In genomic region chr1:131002561-131002960, GRCm38 (mm10) we compare ENCODE assay signal across 25 mouse cellular contexts. TPM values are rescaled to one million over a fixed set of nuclear protein-coding genes. Genes with fewer than 3 reads are reported as not detected.
DNase-seq lines count a peak whose midpoint lies in the region; ATAC-seq and TF ChIP-seq lines count a peak whose summit lies in the region.
"Had no signal": no experiment of that assay in that cellular context is flagged by ENCODE, and none has a peak within 500 bp of the region (broad histone marks: within the 10 kb centered on the region; RNA-seq: fewer than 3 reads in every experiment).

No protein-coding gene starts in this region.

- H3K4me1 ChIP-seq in heart, embryonic 11.5 days (ENCODE audit: control insufficient read depth, insufficient read depth, low read length): 0 out of 2 replicates have a peak, but pooled peaks cover 6% of the 10 kb centered on the region
- no peaks in the 10 kb centered on the region for H3K4me1 ChIP-seq in heart, adult 2 months (ENCODE audit: control insufficient read depth, insufficient read depth, low read length)
- H3K4me1 ChIP-seq in heart, embryonic 13.5 days: peaks cover 9% of the 10 kb centered on the region; the same call in 1 of the 2 replicates
- H3K4me1 ChIP-seq in midbrain, embryonic 11.5 days (ENCODE audit: control insufficient read depth, insufficient read depth, low read length): no peaks in the 10 kb centered on the region
- H3K4me1 ChIP-seq in midbrain, embryonic 14.5 days (ENCODE audit: control insufficient read depth, insufficient read depth, low read length): no peaks in the 10 kb centered on the region
- H3K4me1 ChIP-seq in CH12.LX (ENCODE audit: control insufficient read depth in 1 of 2, insufficient read depth in 2 of 2): peaks cover 49 to 72% of the 10 kb centered on the region in 2 experiments

- in situ Hi-C loops in CH12.LX (cut with MboI; ENCODE audit: low pct_ligation_motif_present, low pct_unique_long_range_greater_than_20kb, low sequenced_read_pairs): no loop called here

- no peaks in the 10 kb centered on the region for H3K9me3 ChIP-seq in heart, embryonic 11.5 days (replicated peaks; ENCODE audit: control insufficient read depth, low read length)
- H3K9me3 ChIP-seq in heart, embryonic 13.5 days: no peaks in the 10 kb centered on the region
- H3K9me3 ChIP-seq in midbrain, embryonic 11.5 days (ENCODE audit: control insufficient read depth, low read length): no peaks in the 10 kb centered on the region
- H3K9me3 ChIP-seq in midbrain, embryonic 14.5 days (ENCODE audit: control insufficient read depth, low read length): no peaks in the 10 kb centered on the region
- H3K9me3 ChIP-seq in CH12.LX (replicated peaks; ENCODE audit: low read length): peaks cover 5% of the 10 kb centered on the region
- H3K9me3 ChIP-seq: G1E had no signal

- H3K27ac ChIP-seq in heart, embryonic 11.5 days (ENCODE audit: low read depth, low read length): peak overlapping the region; percentile 69; the same call in 1 of the 2 replicates
- H3K27ac ChIP-seq in heart, adult 2 months: no peak overlapping the region
- H3K27ac ChIP-seq in heart, embryonic 13.5 days (replicated peaks): peak overlapping the region; percentile 74; the same call in 1 of the 2 replicates
- H3K27ac ChIP-seq in midbrain, embryonic 11.5 days (ENCODE audit: low read depth, low read length): no peak overlapping the region
- no peak overlapping the region for H3K27ac ChIP-seq in midbrain, embryonic 14.5 days (replicated peaks; ENCODE audit: low read depth, low read length)
- peak overlapping the region; percentile 94 for H3K27ac ChIP-seq in CH12.LX (ENCODE audit: insufficient read depth, low read depth)

- H3K4me2 ChIP-seq in heart, embryonic 11.5 days: no peak overlapping the region
- no peak overlapping the region for H3K4me2 ChIP-seq in heart, embryonic 13.5 days
- H3K4me2 ChIP-seq in midbrain, embryonic 11.5 days: no peak overlapping the region
- H3K4me2 ChIP-seq in midbrain, embryonic 14.5 days (ENCODE audit: low read length): no peak overlapping the region
- H3K4me2 ChIP-seq in CH12.LX (ENCODE audit: insufficient read depth, low read depth, poor library complexity, severe bottlenecking): peak overlapping the region; percentile 99

- TF ChIP-seq EP300 in heart, adult 2 months (IDR thresholded peaks at IDR 0.05; ENCODE audit: insufficient read depth, low read depth, low read length): no peak
- no peak for TF ChIP-seq EP300 in CH12.LX (IDR thresholded peaks at IDR 0.05; ENCODE audit: low read length)

- no peaks in the 10 kb centered on the region for H3K79me2 ChIP-seq in heart, adult 2 months (replicated peaks; ENCODE audit: control insufficient read depth, insufficient read depth, low read length)
- no peaks in the 10 kb centered on the region for H3K79me2 ChIP-seq in CH12.LX (replicated peaks; ENCODE audit: control insufficient read depth, extremely low read depth, insufficient read depth, poor library complexity, severe bottlenecking)

- WGBS in heart, embryonic 11.5 days (ENCODE audit: insufficient replicate concordance): 84% methylated on average over 2 of the region's 2 CpGs
- 96% methylated on average over 2 of the region's 2 CpGs for WGBS in heart, adult 2 months
- 75% methylated on average over 2 of the region's 2 CpGs for WGBS in heart, embryonic 13.5 days
- 94% methylated on average over 2 of the region's 2 CpGs for WGBS in midbrain, embryonic 11.5 days
- 94% methylated on average over 2 of the region's 2 CpGs for WGBS in midbrain, embryonic 14.5 days

- no peak for TF ChIP-seq CTCF in heart, adult 2 months (IDR thresholded peaks at IDR 0.05)
- no peak for TF ChIP-seq CTCF in CH12.LX (conservative IDR thresholded peaks at IDR 0.05 in 1 of 2, IDR thresholded peaks at IDR 0.05 in 1 of 2; ENCODE audit: low read depth in 2 of 2, low read length in 2 of 2)

- no peak for TF ChIP-seq RAD21 in CH12.LX (IDR thresholded peaks at IDR 0.05; ENCODE audit: low read depth, low read length)

- no peaks in the 10 kb centered on the region for H3K36me3 ChIP-seq in heart, embryonic 11.5 days (ENCODE audit: control insufficient read depth, insufficient read depth, low read length)
- no peaks in the 10 kb centered on the region for H3K36me3 ChIP-seq in heart, adult 2 months (ENCODE audit: control insufficient read depth, insufficient read depth, low read length)
- H3K36me3 ChIP-seq in heart, embryonic 13.5 days: no peaks in the 10 kb centered on the region
- no peaks in the 10 kb centered on the region for H3K36me3 ChIP-seq in midbrain, embryonic 11.5 days (ENCODE audit: control insufficient read depth, insufficient read depth, low read length)
- H3K36me3 ChIP-seq in midbrain, embryonic 14.5 days (ENCODE audit: control insufficient read depth, insufficient read depth, low read length): no peaks in the 10 kb centered on the region
- no peaks in the 10 kb centered on the region for H3K36me3 ChIP-seq in CH12.LX (replicated peaks in 1 of 2; ENCODE audit: control insufficient read depth in 1 of 2, insufficient read depth in 1 of 2, low read length in 1 of 2)
- H3K36me3 ChIP-seq: G1E had no signal

- no peak overlapping the region for H3K9ac ChIP-seq in heart, embryonic 11.5 days (ENCODE audit: low read depth, low read length)
- H3K9ac ChIP-seq in heart, adult 2 months (ENCODE audit: low read depth, low read length): no peak overlapping the region
- H3K9ac ChIP-seq in heart, embryonic 13.5 days: no peak overlapping the region
- H3K9ac ChIP-seq in midbrain, embryonic 11.5 days (ENCODE audit: low read length): no peak overlapping the region
- no peak overlapping the region for H3K9ac ChIP-seq in midbrain, embryonic 14.5 days (replicated peaks; ENCODE audit: low read length)
- H3K9ac ChIP-seq in CH12.LX (ENCODE audit: insufficient read depth, low read depth): peak overlapping the region; percentile 78

- dilution Hi-C loops in CH12.LX (cut with MboI; ENCODE audit: extremely low pct_ligation_motif_present, extremely low pct_unique_long_range_greater_than_20kb, low sequenced_read_pairs): no loop called here

- no peak for ATAC-seq in heart, embryonic 11.5 days (replicated peaks; ENCODE audit: insufficient number of reproducible peaks, low FRiP score, low TSS enrichment)
- no peak for ATAC-seq in heart, embryonic 13.5 days (ENCODE audit: extremely low read depth, insufficient number of reproducible peaks, low FRiP score, low TSS enrichment)
- no peak for ATAC-seq in midbrain, embryonic 11.5 days (ENCODE audit: low FRiP score)
- no peak for ATAC-seq in midbrain, embryonic 14.5 days (ENCODE audit: low FRiP score, low TSS enrichment)
- ATAC-seq: Patski had no signal

- DNase-seq in heart, adult 2 months: no peak
- DNase-seq in heart, adult 11 months: no peak
- peak; percentile 47 for DNase-seq in midbrain, embryonic 11.5 days (ENCODE audit: low spot score, missing footprints)
- DNase-seq in midbrain, embryonic 14.5 days: no peak
- peak; percentile 54 for DNase-seq in CH12.LX (ENCODE audit: extremely low read depth)
- DNase-seq in cerebellum, postnatal 4 days (ENCODE audit: low spot score in 2 of 2): no peak
- DNase-seq: adrenal gland, adult 2 months; adrenal gland, adult 8-10 months; adrenal gland, postnatal 10 days; adrenal gland, postnatal 14 days; adrenal gland, postnatal 25 days; adrenal gland, postnatal 36 days; B cell, adult 2 months; cerebellum, adult 11 months; cerebellum, adult 11-12 months; cerebellum, adult 18-20 months had no signal

- H3K4me3 ChIP-seq in heart, embryonic 11.5 days (ENCODE audit: low read depth, low read length): no peak overlapping the region
- H3K4me3 ChIP-seq in heart, adult 2 months: no peak overlapping the region
- H3K4me3 ChIP-seq in heart, embryonic 13.5 days: no peak overlapping the region
- H3K4me3 ChIP-seq in midbrain, embryonic 11.5 days (ENCODE audit: low read depth, low read length): no peak overlapping the region
- no peak overlapping the region for H3K4me3 ChIP-seq in midbrain, embryonic 14.5 days (replicated peaks; ENCODE audit: low read depth, low read length)
- peak overlapping the region; percentile 31 to 48 (median 43) for H3K4me3 ChIP-seq in CH12.LX (replicated peaks in 1 of 3; ENCODE audit: low read depth in 2 of 3, low read length in 2 of 3, poor library complexity in 1 of 3)

- no peaks in the 10 kb centered on the region for H3K27me3 ChIP-seq in heart, embryonic 11.5 days (ENCODE audit: control insufficient read depth, insufficient read depth, low read length)
- H3K27me3 ChIP-seq in heart, adult 2 months (ENCODE audit: control insufficient read depth, insufficient read depth, low read length): no peaks in the 10 kb centered on the region
- H3K27me3 ChIP-seq in heart, embryonic 13.5 days (replicated peaks): no peaks in the 10 kb centered on the region
- no peaks in the 10 kb centered on the region for H3K27me3 ChIP-seq in midbrain, embryonic 11.5 days (ENCODE audit: control insufficient read depth, insufficient read depth, low read length)
- H3K27me3 ChIP-seq in midbrain, embryonic 14.5 days (ENCODE audit: control insufficient read depth, insufficient read depth, low read length): no peaks in the 10 kb centered on the region
- H3K27me3 ChIP-seq in CH12.LX (replicated peaks): no peaks in the 10 kb centered on the region
- H3K27me3 ChIP-seq: Patski had no signal

- intact Hi-C loops in heart, adult 2 months (cut with DNase I): no loop called here

- TF ChIP-seq POLR2A in heart, adult 2 months (IDR thresholded peaks at IDR 0.05; ENCODE audit: insufficient read depth, low read depth, low read length): no peak
- no peak for TF ChIP-seq POLR2A in CH12.LX (IDR thresholded peaks at IDR 0.05; ENCODE audit: low read depth, low read length)

TF ChIP-seq in CH12.LX, 34 proteins besides CTCF, POLR2A, EP300 and RAD21:
- TF ChIP-seq ETS1 (conservative IDR thresholded peaks at IDR 0.05; ENCODE audit: low read depth, low read length) (peak; percentile 30), ZMIZ1 (IDR thresholded peaks at IDR 0.05; ENCODE audit: low read depth, low read length) (no peak), IRF4 (IDR thresholded peaks at IDR 0.05; ENCODE audit: low read depth, low read length) (peak; percentile 58), MEF2A (IDR thresholded peaks at IDR 0.05; ENCODE audit: borderline replicate concordance, low read depth, low read length) (peak; percentile 57), TBP (conservative IDR thresholded peaks at IDR 0.05; ENCODE audit: low read depth, low read length) (no peak), TCF12 (IDR thresholded peaks at IDR 0.05; ENCODE audit: low read depth, low read length) (peak; percentile 40; the same call in 1 of the 2 replicates), SIN3A (IDR thresholded peaks at IDR 0.05; ENCODE audit: low read length) (no peak)

RNA-seq across cellular contexts. Expression of gene Il10, which starts 17.1 kb away (rescaled TPM):
- not detected in 2 replicates for polyA plus RNA-seq in heart, embryonic 11.5 days (2014; fragmentation: Nextera tagmentation; extraction: Ambion mirVana)
- total RNA-seq in heart, adult 2 months (2021): not detected
- polyA plus RNA-seq in heart, adult 2 months (2012; rRNA removed): not detected in 2 replicates
- polyA plus RNA-seq in heart, embryonic 13.5 days (2015; fragmentation: Nextera tagmentation; extraction: Ambion mirVana): not detected in 2 replicates
- not detected in 2 replicates for polyA plus RNA-seq in midbrain, embryonic 11.5 days (2014; fragmentation: Nextera tagmentation; extraction: Ambion mirVana)
- polyA plus RNA-seq in midbrain, embryonic 14.5 days (2014; fragmentation: Nextera tagmentation; extraction: Ambion mirVana): not detected in 2 replicates
- total RNA-seq in CH12.LX (2012; rRNA removed) (389 and 399 TPM in 2 replicates), CH12.LX (2014; rRNA removed) (903 and 969 TPM in 2 replicates)
- polyA plus RNA-seq in CH12.LX (2012; ENCODE audit: insufficient read length, low read depth): 236 and 284 TPM in 2 replicates
- total RNA-seq: adrenal gland, adult 18-20 months; adrenal gland, adult 2 months; adrenal gland, postnatal 10 days; adrenal gland, postnatal 14 days; adrenal gland, postnatal 25 days; adrenal gland, postnatal 36 days; adrenal gland, postnatal 4 days; G1E; MEL had no signal
- polyA plus RNA-seq: adrenal gland, adult 2 months; brain, embryonic 14.5 days; C2C12; G1E had no signal

Comparison
In these comparisons a context has a peak if more than half of its experiments do, and no peak if none do; other contexts are left out.
1. H3K27ac ChIP-seq: peak in heart, embryonic 11.5 days (single experiment), heart, embryonic 13.5 days (single experiment) and CH12.LX (single experiment); none in heart, adult 2 months (single experiment), midbrain, embryonic 11.5 days (single experiment) and midbrain, embryonic 14.5 days (single experiment).
2. DNase-seq: peak in midbrain, embryonic 11.5 days (single experiment) and CH12.LX (single experiment); none in heart, adult 2 months (0 of 2), heart, adult 11 months (single experiment), midbrain, embryonic 14.5 days (single experiment) and cerebellum, postnatal 4 days (0 of 2).
3. H3K4me3 ChIP-seq: peak in CH12.LX (3 of 3); none in heart, embryonic 11.5 days (single experiment), heart, adult 2 months (single experiment), heart, embryonic 13.5 days (single experiment), midbrain, embryonic 11.5 days (single experiment) and midbrain, embryonic 14.5 days (single experiment).
4. RNA of gene Il10, which starts 17.1 kb away (polyA plus RNA-seq): 236 to 284 TPM in CH12.LX; not detected in midbrain, embryonic 14.5 days, not detected in heart, embryonic 11.5 days, not detected in heart, adult 2 months, not detected in heart, embryonic 13.5 days and not detected in midbrain, embryonic 11.5 days; every median in the first group is over 100 times any median in the second.